Mouse (Mus musculus) granulocyte monocyte progenitor cell, adult 5-6 weeks (primary cell): ENCODE measurements around the gene March8. TPM values are rescaled to one million over a fixed set of nuclear protein-coding genes. Genes with fewer than 3 reads are reported as not detected.

Source experiments
- ATAC-seq: replicated peaks from 2 replicates; pipeline ENCODE4 v1.8.0; 2016; ENCODE audit warnings: mild to moderate bottlenecking, moderate TSS enrichment, inconsistent platforms; ENCODE audit not compliant: poor library complexity, severe bottlenecking
- total RNA-seq, 2 experiments: library from RNA; stranded (forward) in 1 of 2; stranded (reverse) in 1 of 2; fragments of 200-712, 200-1000 nt in 1 of 2; fragments of >200 nt in 1 of 2; fragmentation: Nextera tagmentation in 1 of 2; gene quantifications; 2 replicates each; pipeline ENCODE4 v1.2.3; 2014 to 2017

March8 gene
- total RNA-seq, 2 experiments from 2014 or later = 13.4 to 19.3 TPM

DNA sequence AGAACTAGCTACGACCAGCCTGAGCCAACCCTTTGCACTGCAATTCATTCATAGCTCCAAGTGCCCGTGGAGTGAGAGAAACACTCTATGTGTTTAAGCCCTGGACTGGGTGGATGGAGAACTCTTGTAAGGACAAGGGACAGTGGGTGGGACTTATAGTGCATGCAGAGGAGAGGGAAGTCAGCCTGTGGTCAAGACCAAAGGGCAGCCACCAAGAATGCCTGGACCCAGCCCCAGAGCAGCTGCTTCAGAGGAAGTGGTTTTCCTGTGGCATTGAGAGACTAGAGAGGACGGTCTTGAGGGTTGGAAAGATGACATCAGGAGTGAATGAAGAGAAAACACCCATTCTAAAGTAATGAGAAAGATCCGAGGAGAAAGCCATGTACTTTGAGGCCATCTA is 118.0 kb downstream of the March8 start:
- peak; percentile 83 for ATAC-seq

DNA sequence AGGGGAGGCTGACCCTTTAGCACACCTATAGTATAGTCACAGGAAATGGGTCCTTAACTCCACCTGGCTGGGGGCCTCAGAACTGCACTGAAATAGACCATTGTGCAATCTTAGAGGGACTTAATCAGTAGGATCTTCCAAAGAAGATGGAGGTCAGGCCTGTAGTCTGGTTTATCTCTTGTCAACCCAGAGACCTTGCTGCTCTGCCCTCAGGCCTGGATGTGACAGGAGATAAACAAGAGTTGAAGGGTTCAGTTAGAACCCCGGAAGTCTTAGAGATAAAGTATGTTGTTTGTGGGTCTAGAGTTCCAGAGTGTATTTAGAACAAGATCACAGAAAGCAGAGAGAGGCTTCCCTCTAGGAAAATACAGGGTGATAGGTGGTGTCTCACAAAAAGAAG is 118.7 kb downstream of the March8 start:
- ATAC-seq = no peak

DNA sequence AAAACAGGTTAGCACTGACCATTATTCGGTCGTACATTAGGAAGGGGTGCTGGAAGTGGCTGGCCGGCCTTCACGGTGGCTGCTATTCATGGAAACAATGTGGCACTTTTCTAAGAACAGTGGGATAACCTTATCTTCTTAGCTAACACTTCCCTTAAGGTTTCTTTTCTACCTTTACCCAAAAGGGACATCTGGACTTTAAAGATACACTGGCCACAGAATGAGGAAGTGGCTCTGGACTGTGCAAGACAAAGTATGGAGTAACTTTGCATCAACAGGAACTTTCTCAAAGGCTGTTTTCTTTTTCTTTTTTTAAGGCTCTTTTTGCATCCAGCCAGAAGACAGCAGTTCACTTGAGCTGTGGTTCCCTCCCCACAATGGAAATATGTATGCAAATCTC is 120.9 kb downstream of the March8 start:
- ATAC-seq = peak; percentile 43

Other genes with a start within 250 kb of the March8 start
- gene Tmcc1, start 144.5 kb upstream of the March8 start, total RNA-seq (2014; fragmentation: Nextera tagmentation) = 5.4 and 13.1 TPM in 2 replicates
- 8.2 and 9.9 TPM in 2 replicates for gene Tmcc1, start 144.5 kb upstream of the March8 start, total RNA-seq (2017)
- 54.8 and 62.2 TPM in 2 replicates for gene Washc2, start 130.0 kb upstream of the March8 start, total RNA-seq (2014; fragmentation: Nextera tagmentation)
- gene Washc2, start 130.0 kb upstream of the March8 start, total RNA-seq (2017) = 49.0 and 53.3 TPM in 2 replicates
- 19.9 and 32.7 TPM in 2 replicates for gene Zfand4, start 73.8 kb upstream of the March8 start, total RNA-seq (2014; fragmentation: Nextera tagmentation)
- 15.3 and 16.3 TPM in 2 replicates for gene Zfand4, start 73.8 kb upstream of the March8 start, total RNA-seq (2017)
- 6.6 and 13.3 TPM in 2 replicates for gene Alox5, start 123.2 kb downstream of the March8 start, total RNA-seq (2014; fragmentation: Nextera tagmentation)
- gene Alox5, start 123.2 kb downstream of the March8 start, total RNA-seq (2017) = 6.2 and 15.6 TPM in 2 replicates
- gene Olfr211, start 151.1 kb downstream of the March8 start, total RNA-seq (2014; fragmentation: Nextera tagmentation) = not detected in 2 replicates
- not detected in 2 replicates for gene Olfr211, start 151.1 kb downstream of the March8 start, total RNA-seq (2017)
- gene Olfr212, start 168.5 kb downstream of the March8 start, total RNA-seq (2014; fragmentation: Nextera tagmentation) = not detected in 2 replicates
- gene Olfr212, start 168.5 kb downstream of the March8 start, total RNA-seq (2017) = not detected in 2 replicates
- not detected in 2 replicates for gene Olfr213, start 200.4 kb downstream of the March8 start, total RNA-seq (2014; fragmentation: Nextera tagmentation)
- not detected in 2 replicates for gene Olfr213, start 200.4 kb downstream of the March8 start, total RNA-seq (2017)
- 0.34 TPM in 1 of 2 replicates, not detected in the other for gene Gm5580, start 213.1 kb downstream of the March8 start, total RNA-seq (2014; fragmentation: Nextera tagmentation)
- 0.36 and 0.39 TPM in 2 replicates for gene Gm5580, start 213.1 kb downstream of the March8 start, total RNA-seq (2017)
- gene Olfr214, start 216.2 kb downstream of the March8 start, total RNA-seq (2014; fragmentation: Nextera tagmentation) = not detected in 2 replicates
- gene Olfr214, start 216.2 kb downstream of the March8 start, total RNA-seq (2017) = not detected in 2 replicates
- gene Olfr215, start 246.2 kb downstream of the March8 start, total RNA-seq (2014; fragmentation: Nextera tagmentation) = not detected in 2 replicates
- not detected in 2 replicates for gene Olfr215, start 246.2 kb downstream of the March8 start, total RNA-seq (2017)